Mouse (Mus musculus) heart, embryonic 12.5 days (tissue): ENCODE results near the gene Ptov1. TPM values are rescaled to one million over a fixed set of nuclear protein-coding genes. Genes with fewer than 3 reads are reported as not detected.

ENCODE experiments used
- ATAC-seq: fragments of 200-750 bp; cut with Nextera tagmentation; 2 replicates; pipeline ENCODE4 v1.8.0; 2017; ENCODE audit warnings: moderate TSS enrichment, moderate library complexity; ENCODE audit not compliant: insufficient number of reproducible peaks, low FRiP score
- H3K27ac ChIP-seq: fragments of 300-500 bp; sonication (generic); 2 replicates; pipeline ENCODE4 v1.5.1; 2016; ENCODE audit warnings: mild to moderate bottlenecking, moderate library complexity; ENCODE audit not compliant: poor library complexity, severe bottlenecking
- H3K27me3 ChIP-seq: fragments of 300-500 bp; sonication (generic); replicated peaks from 2 replicates; pipeline ENCODE4 v1.6.1; 2016; ENCODE audit warnings: mild to moderate bottlenecking, moderate library complexity
- H3K36me3 ChIP-seq: fragments of 300-500 bp; sonication (generic); 2 replicates; pipeline ENCODE4 v1.6.1; 2016; ENCODE audit warnings: mild to moderate bottlenecking, moderate library complexity
- H3K4me1 ChIP-seq: fragments of 300-500 bp; sonication (generic); replicated peaks from 2 replicates; pipeline ENCODE4 v1.6.1; 2016; ENCODE audit warnings: mild to moderate bottlenecking
- H3K4me2 ChIP-seq: fragments of 300-500 bp; sonication (generic); 2 replicates; pipeline ENCODE4 v1.6.1; 2016; ENCODE audit warnings: mild to moderate bottlenecking, moderate library complexity
- H3K4me3 ChIP-seq: fragments of 300-500 bp; sonication (generic); 2 replicates; pipeline ENCODE4 v1.5.1; 2016; ENCODE audit warnings: mild to moderate bottlenecking
- H3K9ac ChIP-seq: fragments of 300-500 bp; sonication (generic); 2 replicates; pipeline ENCODE4 v1.6.1; 2016; ENCODE audit warnings: mild to moderate bottlenecking, moderate library complexity
- H3K9me3 ChIP-seq: fragments of 300-500 bp; sonication (generic); replicated peaks from 2 replicates; pipeline ENCODE4 v1.6.1; 2016; ENCODE audit warnings: mild to moderate bottlenecking, moderate library complexity
- WGBS: fragments of 180-500 bp; shearing (Covaris S2); methylation state at CpG from one replicate; pipeline ENCODE4 v1.1.7; 2016; 5-methylcytosine and 5-hydroxymethylcytosine counted together
- polyA plus RNA-seq: library from polyadenylated mRNA; unstranded; fragments of >200 nt; fragmentation: Nextera tagmentation; extraction: Ambion mirVana; gene quantifications from 2 replicates; pipeline ENCODE4 v1.2.1, GENCODE M21; 2016

The Ptov1 gene
- polyA plus RNA-seq, 1 experiment from 2014 or later, result 321 TPM

- no peak overlapping the region for H3K4me3 ChIP-seq
- 31% methylated on average over 19 of the region's 19 CpGs for WGBS
- H3K9me3 ChIP-seq, result no peaks in the 10 kb centered on the region
- ATAC-seq, result no peak
- no peak overlapping the region for H3K27ac ChIP-seq
- H3K9ac ChIP-seq, result no peak overlapping the region
- no peaks in the 10 kb centered on the region for H3K27me3 ChIP-seq
- H3K36me3 ChIP-seq, result peaks cover 50% of the 10 kb centered on the region
- peaks cover 35% of the 10 kb centered on the region for H3K4me1 ChIP-seq
- 0 out of 2 replicates have a peak overlapping the region, but pooled peaks have one; percentile 13 for H3K4me2 ChIP-seq
These were observed 29.0 kb upstream of the Ptov1 start for GRCm38 (mm10) chr7:44898607-44899006.

DNA sequence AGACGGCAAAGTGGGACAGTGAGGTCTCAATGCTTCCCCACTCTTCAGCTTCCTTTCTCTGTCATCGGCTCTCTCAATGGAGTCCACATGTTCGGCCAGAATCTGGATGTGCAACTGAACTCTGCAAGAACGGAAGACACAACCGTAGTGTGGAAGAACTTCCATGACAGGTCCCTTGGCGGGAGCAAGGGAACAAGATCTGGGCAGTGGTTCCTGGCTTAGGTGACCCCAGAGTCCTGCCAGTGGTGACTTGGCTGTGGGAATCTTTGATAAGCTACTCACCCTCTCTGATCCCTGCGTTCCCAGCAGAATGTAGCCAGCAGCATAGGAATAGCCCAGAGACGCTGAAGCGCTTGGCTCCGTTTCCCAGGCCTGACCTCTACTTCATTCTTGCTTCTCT is 26.9 kb upstream of the Ptov1 start:
- H3K27me3 ChIP-seq, result no peaks in the 10 kb centered on the region
- H3K9me3 ChIP-seq, result no peaks in the 10 kb centered on the region
- peaks cover 30% of the 10 kb centered on the region for H3K36me3 ChIP-seq
- H3K27ac ChIP-seq, result peak overlapping the region; percentile 79
- ATAC-seq, result no peak
- WGBS, result 38% methylated on average over 10 of the region's 10 CpGs
- peak overlapping the region; percentile 65 for H3K4me3 ChIP-seq
- H3K4me2 ChIP-seq, result peak overlapping the region; percentile 77
- H3K9ac ChIP-seq, result peak overlapping the region; percentile 78
- H3K4me1 ChIP-seq, result peaks cover 36% of the 10 kb centered on the region

DNA sequence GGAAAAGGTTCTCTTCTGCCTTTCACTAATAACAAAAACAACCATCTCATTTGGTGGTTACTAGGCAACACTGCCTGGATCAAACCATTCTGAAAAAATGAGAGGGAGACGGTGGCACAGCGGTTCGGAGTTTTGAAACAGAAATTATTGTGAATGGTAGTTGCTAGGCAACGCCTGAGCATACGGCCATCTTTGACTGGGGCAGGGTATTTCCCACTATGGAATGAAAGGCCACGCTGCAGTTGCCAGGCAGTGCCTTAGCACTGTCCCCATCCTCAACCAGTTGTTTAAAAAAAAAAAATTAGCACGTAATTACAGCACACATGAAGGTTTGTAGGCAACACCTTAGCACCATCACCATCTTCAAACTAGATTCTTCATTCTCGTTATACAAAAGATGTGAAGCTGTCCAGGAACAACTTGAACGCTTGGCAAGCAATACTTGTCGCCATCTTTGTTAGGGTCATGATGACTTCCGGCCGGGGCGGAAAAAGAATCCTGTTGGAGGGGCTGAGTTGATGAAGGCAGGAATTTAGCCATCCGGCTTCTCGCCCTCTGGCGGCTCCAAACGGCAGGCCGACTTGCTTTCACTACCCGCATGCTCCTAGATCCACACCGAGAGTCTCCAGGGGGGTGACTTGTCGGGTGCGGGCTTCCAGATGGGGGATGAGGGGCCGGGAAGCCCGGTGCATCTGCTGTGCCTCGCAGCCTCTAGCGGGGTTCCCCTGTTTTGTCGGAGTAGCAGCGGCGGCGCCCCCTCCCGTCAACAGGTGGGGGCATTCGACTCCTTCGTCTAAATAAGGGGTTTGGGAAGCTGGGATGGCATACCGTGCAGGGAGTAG is 26.2 kb upstream of the Ptov1 start, which contains the start of gene Fuz:
TSS of gene Fuz (plus strand) at position 487 of the 842 bp plus-strand sequence.
- Histone ChIP-seq H3K9me3 (no peaks in the 10 kb centered on the region), H3K4me1 (peaks cover 36% of the 10 kb centered on the region), H3K4me3 (peak within 1 kb of the TSS; percentile 65), H3K27ac (peak within 1 kb of the TSS; percentile 79), H3K4me2 (peak within 1 kb of the TSS; percentile 77), H3K27me3 (no peaks in the 10 kb centered on the region), H3K9ac (peak within 1 kb of the TSS; percentile 78), H3K36me3 (peaks cover 25% of the 10 kb centered on the region)
- peak; percentile 55 for ATAC-seq
- 3% methylated on average over 34 of the region's 34 CpGs for WGBS

- Histone ChIP-seq H3K4me2 (peak overlapping the region; percentile 77), H3K9ac (no peak overlapping the region), H3K4me1 (peaks cover 41% of the 10 kb centered on the region), H3K27ac (no peak overlapping the region), H3K27me3 (no peaks in the 10 kb centered on the region), H3K36me3 (peaks cover 24% of the 10 kb centered on the region), H3K4me3 (peak overlapping the region; percentile 65; the same call in 1 of the 2 replicates), H3K9me3 (no peaks in the 10 kb centered on the region)
- WGBS, result 78% methylated on average over 7 of the region's 7 CpGs
- ATAC-seq, result no peak
These were observed 25.6 kb upstream of the Ptov1 start for GRCm38 (mm10) chr7:44895206-44895592.

GRCm38 (mm10) chr7:44894175-44894574 is 24.6 kb upstream of the Ptov1 start:
- H3K27ac ChIP-seq, result no peak overlapping the region
- peaks cover 46% of the 10 kb centered on the region for H3K4me1 ChIP-seq
- WGBS, result 82% methylated on average over 3 of the region's 3 CpGs
- no peak overlapping the region for H3K4me2 ChIP-seq
- no peak for ATAC-seq
- peaks cover 18% of the 10 kb centered on the region for H3K36me3 ChIP-seq
- H3K9me3 ChIP-seq, result no peaks in the 10 kb centered on the region
- H3K9ac ChIP-seq, result no peak overlapping the region
- H3K4me3 ChIP-seq, result no peak overlapping the region
- H3K27me3 ChIP-seq, result no peaks in the 10 kb centered on the region

DNA sequence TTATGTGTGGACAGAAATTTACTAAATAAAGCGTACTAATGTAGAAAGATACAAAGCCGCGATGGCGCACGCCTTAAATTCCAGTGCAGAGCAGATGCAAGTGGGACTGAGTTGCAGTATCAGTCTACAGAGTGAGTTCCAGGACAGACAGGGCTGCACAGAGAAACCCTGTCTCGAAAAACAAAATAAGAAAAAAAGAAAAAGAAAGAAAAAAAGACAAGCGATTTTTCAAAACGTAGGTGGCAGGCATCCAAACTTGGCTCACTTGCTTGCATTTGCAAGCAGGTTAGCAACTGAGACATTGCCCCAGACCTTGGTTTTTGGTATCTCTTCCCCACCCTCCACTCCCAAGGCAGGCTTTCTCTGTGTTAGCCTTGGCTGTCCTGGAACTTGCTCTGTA is 23.6 kb upstream of the Ptov1 start:
- Histone ChIP-seq H3K9me3 (no peaks in the 10 kb centered on the region), H3K9ac (no peak overlapping the region), H3K36me3 (peaks cover 19% of the 10 kb centered on the region), H3K4me1 (peaks cover 47% of the 10 kb centered on the region), H3K27ac (peak overlapping the region; percentile 67), H3K27me3 (no peaks in the 10 kb centered on the region), H3K4me3 (no peak overlapping the region), H3K4me2 (peak overlapping the region; percentile 49)
- ATAC-seq, result no peak
- 21% methylated on average over 8 of the region's 8 CpGs for WGBS

DNA sequence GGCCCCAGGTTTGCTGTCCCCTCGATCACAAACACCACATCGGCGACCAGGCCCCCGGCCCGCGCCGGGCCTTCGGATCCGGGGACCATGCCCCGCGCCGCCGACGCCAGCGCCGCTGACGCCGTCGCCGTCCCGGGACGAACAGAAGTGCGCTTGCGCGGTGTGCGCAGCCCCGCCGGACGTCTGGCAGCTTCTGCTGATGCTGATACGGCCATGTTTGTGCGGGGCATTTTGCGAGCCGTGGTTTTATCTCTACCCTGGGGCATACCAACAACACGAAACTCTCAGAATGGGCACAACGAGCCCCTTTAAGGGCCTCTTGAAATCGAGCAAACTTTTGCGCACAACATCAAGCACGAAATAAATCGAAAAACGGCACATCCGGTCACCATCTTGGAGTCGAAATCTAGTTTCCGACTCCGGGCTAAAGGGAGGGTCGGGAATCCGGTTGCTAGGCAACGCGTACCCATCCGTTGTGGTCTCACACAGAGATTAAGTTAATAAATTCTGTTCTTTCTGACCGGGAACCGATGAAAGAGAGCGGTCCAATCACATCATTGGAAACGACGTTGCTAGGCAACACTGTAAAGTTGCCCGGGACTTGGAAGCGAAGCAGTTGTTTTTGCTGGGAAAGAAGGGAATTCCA is 22.8 kb upstream of the Ptov1 start, which contains the start of gene Med25:
TSS of gene Med25 (minus strand) at position 437 of the 646 bp plus-strand sequence.
- H3K9ac ChIP-seq, result peak within 1 kb of the TSS; percentile 90

DNA sequence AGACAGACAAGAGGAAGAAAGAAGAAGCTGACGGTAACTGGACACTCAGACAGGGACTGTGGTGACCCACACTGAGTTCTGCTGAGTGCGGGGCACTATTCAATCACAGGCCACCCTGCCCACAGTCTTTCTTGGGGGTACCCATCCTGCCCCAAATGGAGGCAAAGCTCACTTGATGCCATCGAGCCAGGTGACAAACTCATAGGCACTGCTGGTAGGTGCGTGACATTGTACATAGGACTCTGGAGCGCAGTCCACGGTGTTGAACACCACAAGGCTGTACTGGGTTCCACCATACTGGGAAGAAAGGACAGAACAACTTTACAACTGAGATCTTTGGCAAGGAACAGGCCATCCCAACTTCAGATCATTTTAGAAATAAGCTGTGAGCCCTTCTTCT is 22.0 kb upstream of the Ptov1 start:
- H3K4me3 ChIP-seq, result peak overlapping the region; percentile 85
- no peaks in the 10 kb centered on the region for H3K27me3 ChIP-seq
- peaks cover 45% of the 10 kb centered on the region for H3K4me1 ChIP-seq
- no peaks in the 10 kb centered on the region for H3K9me3 ChIP-seq
- H3K36me3 ChIP-seq, result peaks cover 28% of the 10 kb centered on the region
- no peak for ATAC-seq
- H3K27ac ChIP-seq, result no peak overlapping the region
- WGBS, result 19% methylated on average over 6 of the region's 6 CpGs
- peak overlapping the region; percentile 82 for H3K4me2 ChIP-seq
- peak overlapping the region; percentile 90 for H3K9ac ChIP-seq

More for the DNA sequence above, 22.8 kb upstream of the Ptov1 start, which contains the start of gene Med25:
- WGBS, result under 1% methylated on average over 56 of the region's 56 CpGs
- Histone ChIP-seq H3K27me3 (no peaks in the 10 kb centered on the region), H3K36me3 (peaks cover 21% of the 10 kb centered on the region), H3K4me2 (peak within 1 kb of the TSS; percentile 82), H3K4me1 (peaks cover 49% of the 10 kb centered on the region), H3K9me3 (no peaks in the 10 kb centered on the region), H3K4me3 (peak within 1 kb of the TSS; percentile 85), H3K27ac (peak within 1 kb of the TSS; percentile 90)
- peak; percentile 79 for ATAC-seq

DNA sequence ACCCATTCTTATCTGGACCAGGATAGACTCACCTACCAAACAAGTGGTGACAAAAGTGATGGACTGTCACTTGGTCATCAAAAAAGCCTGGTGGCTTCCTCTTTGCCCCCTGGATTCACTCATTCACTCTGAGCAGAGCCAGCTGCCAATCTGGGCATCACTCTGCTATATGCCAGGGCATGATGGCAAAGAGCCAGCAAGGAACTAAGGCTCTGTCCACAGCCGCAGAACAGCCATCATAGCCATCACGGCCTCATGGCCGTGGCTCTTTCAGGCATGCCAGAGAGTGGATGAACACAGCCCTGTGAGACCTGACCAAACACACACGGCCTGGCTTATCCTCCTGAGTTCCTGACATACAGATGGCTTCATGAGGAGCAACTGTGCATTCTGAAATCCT is 21.1 kb upstream of the Ptov1 start:
- Histone ChIP-seq H3K4me1 (peaks cover 41% of the 10 kb centered on the region), H3K4me3 (peak overlapping the region; percentile 85), H3K27me3 (no peaks in the 10 kb centered on the region), H3K27ac (no peak overlapping the region), H3K9me3 (no peaks in the 10 kb centered on the region), H3K4me2 (peak overlapping the region; percentile 82), H3K36me3 (peaks cover 35% of the 10 kb centered on the region), H3K9ac (peak overlapping the region; percentile 60; the same call in 1 of the 2 replicates)
- WGBS, result 85% methylated on average over 4 of the region's 4 CpGs
- ATAC-seq, result no peak

DNA sequence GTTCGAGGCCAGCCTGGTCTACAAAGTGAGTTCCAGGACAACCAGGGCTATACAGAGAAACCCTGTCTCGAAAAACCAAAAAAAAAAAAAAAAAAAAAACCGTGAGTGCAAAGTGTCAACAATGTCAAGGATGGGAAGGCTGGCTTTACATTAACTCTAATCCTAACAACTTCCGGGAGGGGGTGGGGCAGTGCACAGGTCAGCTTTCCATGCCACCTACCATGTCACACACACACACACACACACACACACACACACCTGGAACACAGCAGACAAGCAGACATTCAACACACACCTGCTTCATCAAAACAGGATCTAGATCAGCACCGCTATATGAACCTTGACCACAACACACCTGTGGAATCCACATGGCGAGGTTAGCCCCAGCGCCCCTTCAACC is 20.6 kb upstream of the Ptov1 start:
- peaks cover 40% of the 10 kb centered on the region for H3K36me3 ChIP-seq
- H3K4me2 ChIP-seq, result 0 out of 2 replicates have a peak overlapping the region, but pooled peaks have one; percentile 82
- no peak overlapping the region for H3K27ac ChIP-seq
- H3K9me3 ChIP-seq, result no peaks in the 10 kb centered on the region
- peaks cover 38% of the 10 kb centered on the region for H3K4me1 ChIP-seq
- WGBS, result 90% methylated on average over 7 of the region's 7 CpGs
- no peak for ATAC-seq
- H3K27me3 ChIP-seq, result no peaks in the 10 kb centered on the region
- no peak overlapping the region for H3K9ac ChIP-seq
- H3K4me3 ChIP-seq, result no peak overlapping the region
